Mouse (Mus musculus) kidney, postnatal 0 days (tissue): Measurements from ENCODE around the gene Apbb1ip. TPM values are rescaled to one million over a fixed set of nuclear protein-coding genes. Genes with fewer than 3 reads are reported as not detected.

ENCODE experiments used
- ATAC-seq: fragments of 200-750 bp; cut with Nextera tagmentation; replicated peaks from 2 replicates; pipeline ENCODE4 v1.8.0; 2017; ENCODE audit warnings: low read depth, moderate number of reproducible peaks, moderate TSS enrichment, moderate library complexity; ENCODE audit not compliant: low FRiP score
- DNase-seq: peaks from one replicate; pipeline ENCODE4 v3.0.0-alpha.2; 2016; ENCODE audit warnings: low spot score
- H3K27ac ChIP-seq: fragments of 300-500 bp; sonication (generic); 2 replicates; pipeline ENCODE4 v1.5.1; 2014; ENCODE audit warnings: mild to moderate bottlenecking
- H3K27me3 ChIP-seq: fragments of 300-500 bp; sonication (generic); 2 replicates; pipeline ENCODE4 v1.6.1; 2014; ENCODE audit warnings: low read length, mixed read lengths; ENCODE audit not compliant: insufficient read depth
- H3K36me3 ChIP-seq: fragments of 300-500 bp; sonication (generic); 2 replicates; pipeline ENCODE4 v1.6.1; 2014; ENCODE audit warnings: low read length, mixed read lengths; ENCODE audit not compliant: insufficient read depth
- H3K4me1 ChIP-seq: fragments of 300-500 bp; sonication (generic); replicated peaks from 2 replicates; pipeline ENCODE4 v1.6.1; 2014; ENCODE audit warnings: antibody characterized with exemption, low read length, mixed read lengths; ENCODE audit not compliant: insufficient read depth
- H3K4me2 ChIP-seq: fragments of 300-500 bp; sonication (generic); 2 replicates; pipeline ENCODE4 v1.6.1; 2014; ENCODE audit warnings: mild to moderate bottlenecking, low read length, moderate library complexity, mixed read lengths
- H3K4me3 ChIP-seq: fragments of 300-500 bp; sonication (generic); replicated peaks from 2 replicates; pipeline ENCODE4 v1.5.1; 2014; ENCODE audit warnings: low read depth, low read length
- H3K9ac ChIP-seq: fragments of 300-500 bp; sonication (generic); 2 replicates; pipeline ENCODE4 v1.6.1; 2014; ENCODE audit warnings: low read depth, low read length
- H3K9me3 ChIP-seq: fragments of 300-500 bp; sonication (generic); replicated peaks from 2 replicates; pipeline ENCODE4 v1.6.1; 2016; ENCODE audit warnings: low read length, inconsistent platforms, mixed read lengths
- CTCF ChIP-seq: IDR thresholded peaks from 2 replicates; pipeline ENCODE4 v1.5.1; 2016; ENCODE audit warnings: antibody characterized with exemption, low read depth, mild to moderate bottlenecking, moderate library complexity
- WGBS: fragments of 180-500 bp; shearing (Covaris S2); extraction: QIAGEN DNeasy Blood & Tissue Kit; methylation state at CpG from one replicate; pipeline ENCODE4 v1.1.7; 2014; 5-methylcytosine and 5-hydroxymethylcytosine counted together
- polyA plus RNA-seq: library from polyadenylated mRNA; unstranded; fragments of >200 nt; fragmentation: Nextera tagmentation; extraction: Ambion mirVana; gene quantifications from 2 replicates; pipeline ENCODE4 v1.2.1, GENCODE M21; 2015

Gene Apbb1ip
- polyA plus RNA-seq, 1 experiment from 2014 or later: 2.9 TPM

DNA sequence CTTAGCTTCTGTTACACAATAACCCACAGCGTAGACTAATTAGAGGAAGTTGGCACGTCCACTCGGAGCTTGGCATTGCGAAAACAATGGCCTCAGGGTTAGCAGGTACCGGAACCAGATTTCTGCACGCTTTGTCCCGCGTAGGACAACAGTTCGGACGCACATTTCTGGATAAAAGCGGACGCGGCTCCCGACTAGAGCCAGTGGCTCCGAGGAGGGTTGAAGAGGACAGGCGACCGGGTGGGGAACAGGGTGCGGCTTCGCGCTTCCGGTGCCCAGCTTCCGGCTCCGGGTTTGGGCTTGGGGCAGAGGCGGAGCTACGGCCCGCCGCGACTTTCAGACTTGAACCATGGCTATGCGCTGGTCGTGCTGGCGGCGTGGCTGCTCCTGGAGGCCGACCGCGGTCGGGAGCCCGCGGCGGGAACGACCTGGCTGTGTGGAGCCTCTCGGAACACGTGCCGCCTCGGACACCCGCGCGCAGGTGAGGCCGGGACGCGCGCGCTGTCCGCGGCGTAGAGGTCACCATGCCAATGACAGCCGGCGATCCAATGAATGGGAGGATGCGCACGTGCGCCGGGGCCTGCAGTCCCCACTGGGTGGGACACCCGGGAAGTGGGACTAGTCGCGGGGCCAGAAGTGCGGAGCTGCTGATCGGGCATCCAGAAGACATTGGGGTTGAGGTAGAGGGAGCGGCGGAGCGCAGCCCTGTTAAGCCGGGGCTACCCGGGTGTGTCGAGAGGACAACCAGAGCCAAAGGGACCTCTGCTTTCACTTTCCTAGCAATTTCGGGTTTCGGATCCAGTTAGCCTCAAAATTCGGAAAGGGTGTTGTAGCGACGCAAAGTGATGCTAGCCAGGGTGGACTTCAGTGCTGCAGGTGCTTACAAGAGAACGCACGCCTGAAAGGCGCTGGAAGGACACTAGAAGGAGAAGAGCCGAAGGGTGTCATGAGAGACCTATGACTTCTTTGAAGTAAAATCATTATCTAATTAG, 121.7 kb downstream of the Apbb1ip start, which contains the start of gene Pdss1:
Gene Pdss1, plus strand, starts transcription at position 241 of the 992 bp plus-strand sequence.
- H3K4me2 ChIP-seq: peak within 1 kb of the TSS; percentile 68
- WGBS: under 1% methylated on average over 81 of the region's 81 CpGs
- ATAC-seq (peak; percentile 99), DNase-seq (peak; percentile 96)
- H3K36me3 ChIP-seq: no peaks in the 10 kb centered on the region
- H3K27ac ChIP-seq: peak within 1 kb of the TSS; percentile 77
- TF ChIP-seq CTCF: no peak
- H3K4me3 ChIP-seq: peak within 1 kb of the TSS; percentile 83
- no peaks in the 10 kb centered on the region for H3K4me1 ChIP-seq
- H3K9me3 ChIP-seq: no peaks in the 10 kb centered on the region
- no peaks in the 10 kb centered on the region for H3K27me3 ChIP-seq
- peak within 1 kb of the TSS; percentile 78 for H3K9ac ChIP-seq

DNA sequence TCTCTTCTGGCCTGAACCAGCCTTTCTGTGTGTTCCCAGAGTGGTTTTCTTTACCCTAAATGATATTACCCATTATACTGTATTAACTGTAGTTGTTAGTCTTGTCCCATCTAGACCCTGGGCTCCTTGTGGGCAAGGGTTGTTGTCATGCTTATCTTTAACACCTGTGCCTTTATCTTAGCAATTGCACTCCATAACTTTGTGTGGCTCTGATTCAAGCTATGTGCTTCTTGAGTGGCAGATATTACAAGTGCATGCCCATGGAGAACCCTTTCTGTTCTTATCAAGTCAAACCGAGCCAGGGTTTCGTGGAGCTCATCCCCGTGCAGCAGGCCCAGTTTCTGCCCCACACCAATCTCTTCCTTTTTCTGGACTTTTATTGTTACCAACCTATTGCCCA, 130.1 kb downstream of the Apbb1ip start:
- H3K36me3 ChIP-seq: peaks cover 15% of the 10 kb centered on the region
- no peak for ATAC-seq

DNA sequence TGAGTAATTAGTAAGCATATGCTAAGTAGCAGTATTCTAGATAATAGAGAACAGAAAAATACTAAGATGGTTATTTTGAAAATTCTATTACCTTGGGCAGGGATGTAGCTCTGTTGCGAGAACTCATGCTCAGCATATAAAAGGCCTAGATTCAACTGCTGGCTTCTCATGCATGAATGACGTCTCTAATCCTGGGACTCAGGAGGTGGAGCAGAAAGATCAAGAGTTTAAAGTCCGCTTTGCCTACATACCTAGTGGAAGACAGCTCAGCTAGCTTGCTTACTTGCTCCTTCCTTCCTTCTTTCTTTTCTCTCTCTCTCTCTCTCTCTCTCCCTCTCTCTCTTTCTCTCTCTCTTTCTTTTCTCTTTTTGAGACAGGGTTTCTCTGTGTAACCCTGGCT, 140.5 kb downstream of the Apbb1ip start:
- TF ChIP-seq CTCF: no peak
- no peak overlapping the region for H3K4me3 ChIP-seq
- peak; percentile 18 for DNase-seq
- ATAC-seq: no peak; the same call in 1 of the 2 replicates
- peak overlapping the region; percentile 34; the same call in 1 of the 2 replicates for H3K27ac ChIP-seq
- no peak overlapping the region for H3K4me2 ChIP-seq
- H3K4me1 ChIP-seq: no peaks in the 10 kb centered on the region
- H3K9ac ChIP-seq: no peak overlapping the region
- no peaks in the 10 kb centered on the region for H3K27me3 ChIP-seq
- peaks cover 10% of the 10 kb centered on the region; the same call in 1 of the 2 replicates for H3K36me3 ChIP-seq
- WGBS: 73% methylated on average over 3 of the region's 3 CpGs
- H3K9me3 ChIP-seq: no peaks in the 10 kb centered on the region

More for the DNA sequence above, 130.1 kb downstream of the Apbb1ip start:
- DNase-seq: no peak
- no peak for TF ChIP-seq CTCF
- H3K27ac ChIP-seq: no peak overlapping the region
- H3K27me3 ChIP-seq: no peaks in the 10 kb centered on the region
- no peaks in the 10 kb centered on the region for H3K4me1 ChIP-seq
- no peaks in the 10 kb centered on the region for H3K9me3 ChIP-seq
- H3K9ac ChIP-seq: no peak overlapping the region
- 96% methylated on average over 3 of the region's 3 CpGs for WGBS
- no peak overlapping the region for H3K4me3 ChIP-seq
- H3K4me2 ChIP-seq: no peak overlapping the region

DNA sequence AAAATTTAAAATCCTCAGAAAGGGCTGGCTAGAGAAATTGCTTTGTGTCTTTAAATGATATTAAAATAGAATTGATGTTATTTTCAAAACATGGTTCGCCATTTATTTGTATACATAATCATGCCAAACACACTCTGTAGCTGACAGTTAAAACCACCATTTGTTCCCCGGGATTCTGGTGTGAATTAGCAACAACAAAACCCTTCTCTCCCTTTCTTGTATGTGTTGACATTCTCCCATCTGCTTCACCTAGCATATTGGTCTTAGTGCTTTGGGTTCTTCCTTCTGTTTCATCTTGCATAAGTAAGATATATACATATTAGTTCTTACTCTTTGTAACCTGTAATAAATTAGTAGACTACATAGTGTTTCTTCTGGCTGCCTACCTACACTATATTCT, 144.8 kb downstream of the Apbb1ip start:
- no peak for DNase-seq
- H3K4me3 ChIP-seq: no peak overlapping the region
- H3K9me3 ChIP-seq: no peaks in the 10 kb centered on the region
- H3K36me3 ChIP-seq: peaks cover 10% of the 10 kb centered on the region; the same call in 1 of the 2 replicates
- ATAC-seq: no peak
- no peaks in the 10 kb centered on the region for H3K4me1 ChIP-seq
- no peak for TF ChIP-seq CTCF
- no peak overlapping the region for H3K4me2 ChIP-seq
- H3K9ac ChIP-seq: no peak overlapping the region
- 82% methylated on average over 2 of the region's 2 CpGs for WGBS
- no peaks in the 10 kb centered on the region for H3K27me3 ChIP-seq
- no peak overlapping the region for H3K27ac ChIP-seq

Other genes with a start within 250 kb of the Apbb1ip start
- not detected in 2 replicates for gene Gad2, start 151.9 kb upstream of the Apbb1ip start, polyA plus RNA-seq
- 26.6 and 27.3 TPM in 2 replicates for gene Pdss1, start 121.4 kb downstream of the Apbb1ip start, polyA plus RNA-seq